In genomic region chr7:44586518-44586917, GRCm38 (mm10) we compare ENCODE assay signal across 8 mouse cellular contexts. TPM values are rescaled to one million over a fixed set of nuclear protein-coding genes. Genes with fewer than 3 reads are reported as not detected.
A peak's percentile ranks its signal among the peaks of the same experiment; 100 is the strongest.
DNase-seq lines count a peak whose midpoint lies in the region; ATAC-seq lines count a peak whose summit lies in the region.

No protein-coding gene starts in this region.

- intact Hi-C loops in heart, postnatal 25 days (cut with DNase I) = no loop called here
- intact Hi-C loops in left cerebral cortex, postnatal 4 days (cut with DNase I) = no loop called here

- no peak for ATAC-seq in megakaryocyte-erythroid progenitor cell, adult 5-6 weeks (replicated peaks; ENCODE audit: low FRiP score, low TSS enrichment, poor library complexity, severe bottlenecking)

- DNase-seq in heart, adult 11 months = peak; percentile 76
- no peak for DNase-seq in heart, postnatal 25 days (ENCODE audit: low spot score)
- DNase-seq in R1 (ENCODE audit: low read depth, low spot score) = peak; percentile 70
- peak; percentile 42 to 67 for DNase-seq in frontal cortex, postnatal 25 days (ENCODE audit: low spot score in 2 of 2)
- DNase-seq in left cerebral cortex, postnatal 4 days = peak; percentile 51
- DNase-seq in retina, postnatal 7 days (ENCODE audit: low read depth, low spot score) = peak; percentile 62
- no peak for DNase-seq in urinary bladder, postnatal 36 days (ENCODE audit: low spot score in 2 of 2)

RNA-seq across cellular contexts. Expression of gene Kcnc3, which starts 3.9 kb away (rescaled TPM):
- total RNA-seq in heart, postnatal 25 days (2021) = 1 to 10 TPM; 1.9 to 2.3 TPM
- 10 to 100 TPM; 31.0 to 33.0 TPM for total RNA-seq in left cerebral cortex, postnatal 4 days (2021)
- total RNA-seq in megakaryocyte-erythroid progenitor cell, adult 5-6 weeks (2014; fragmentation: Nextera tagmentation) = 1.9 and 7.9 TPM in 2 replicates
- 0.11 TPM in 1 of 2 replicates, not detected in the other for total RNA-seq in megakaryocyte-erythroid progenitor cell, adult 5-6 weeks (2017)

RNA-seq across cellular contexts. Expression of gene Napsa, which starts 14.3 kb away (rescaled TPM):
- under 1 TPM; 0.31 to 0.64 TPM for total RNA-seq in heart, postnatal 25 days (2021)
- under 1 TPM in 1 of 2 experiments, not detected in 1; 0.30 TPM for total RNA-seq in left cerebral cortex, postnatal 4 days (2021)
- total RNA-seq in megakaryocyte-erythroid progenitor cell, adult 5-6 weeks (2014; fragmentation: Nextera tagmentation) = 5.3 and 10.3 TPM in 2 replicates
- 2.0 and 11.0 TPM in 2 replicates for total RNA-seq in megakaryocyte-erythroid progenitor cell, adult 5-6 weeks (2017)

RNA-seq across cellular contexts. Expression of gene Nr1h2, which starts 32.8 kb away (rescaled TPM):
- 10 to 100 TPM; 40.7 to 48.4 TPM for total RNA-seq in heart, postnatal 25 days (2021)
- total RNA-seq in left cerebral cortex, postnatal 4 days (2021) = 10 to 100 TPM; 44.4 to 55.0 TPM
- 68.7 and 69.2 TPM in 2 replicates for total RNA-seq in megakaryocyte-erythroid progenitor cell, adult 5-6 weeks (2014; fragmentation: Nextera tagmentation)
- 28.8 and 59.9 TPM in 2 replicates for total RNA-seq in megakaryocyte-erythroid progenitor cell, adult 5-6 weeks (2017)

RNA-seq across cellular contexts. Expression of gene Pold1, which starts 37.9 kb away (rescaled TPM):
- total RNA-seq in heart, postnatal 25 days (2021) = 10 to 100 TPM; 12.5 to 12.8 TPM
- 10 to 100 TPM; 13.6 to 14.4 TPM for total RNA-seq in left cerebral cortex, postnatal 4 days (2021)
- 194 and 214 TPM in 2 replicates for total RNA-seq in megakaryocyte-erythroid progenitor cell, adult 5-6 weeks (2014; fragmentation: Nextera tagmentation)
- total RNA-seq in megakaryocyte-erythroid progenitor cell, adult 5-6 weeks (2017) = 61.0 and 90.8 TPM in 2 replicates

RNA-seq across cellular contexts. Expression of gene Spib, which starts 54.6 kb away (rescaled TPM):
- total RNA-seq in heart, postnatal 25 days (2021) = under 1 TPM; 0.18 to 0.53 TPM
- total RNA-seq in left cerebral cortex, postnatal 4 days (2021) = under 1 TPM in 1 of 2 experiments, not detected in 1; 0.20 TPM
- 0.67 and 4.7 TPM in 2 replicates for total RNA-seq in megakaryocyte-erythroid progenitor cell, adult 5-6 weeks (2014; fragmentation: Nextera tagmentation)
- not detected in 2 replicates for total RNA-seq in megakaryocyte-erythroid progenitor cell, adult 5-6 weeks (2017)

Comparison
In these comparisons a context has a peak if more than half of its experiments do, and no peak if none do; other contexts are left out.
1. DNase-seq: peak in heart, adult 11 months (single experiment), R1 (single experiment), frontal cortex, postnatal 25 days (2 of 2), left cerebral cortex, postnatal 4 days (single experiment) and retina, postnatal 7 days (single experiment); none in heart, postnatal 25 days (single experiment) and urinary bladder, postnatal 36 days (0 of 2).